Mouse (Mus musculus) midbrain, embryonic 12.5 days (tissue): ENCODE data around the gene 6430531B16Rik. TPM values are rescaled to one million over a fixed set of nuclear protein-coding genes. Genes with fewer than 3 reads are reported as not detected.

Experiments used
- ATAC-seq: fragments of 200-750 bp; cut with Nextera tagmentation; 2 replicates; pipeline ENCODE4 v1.8.0; 2017; ENCODE audit warnings: low read depth, moderate TSS enrichment, moderate library complexity; ENCODE audit not compliant: low FRiP score
- H3K27ac ChIP-seq: fragments of 300-500 bp; sonication (generic); replicated peaks from 2 replicates; pipeline ENCODE4 v1.5.1; 2016; ENCODE audit warnings: mild to moderate bottlenecking
- H3K27me3 ChIP-seq: fragments of 300-500 bp; sonication (generic); 2 replicates; pipeline ENCODE4 v1.6.1; 2016; ENCODE audit warnings: mild to moderate bottlenecking
- H3K36me3 ChIP-seq: fragments of 300-500 bp; sonication (generic); 2 replicates; pipeline ENCODE4 v1.6.1; 2016
- H3K4me1 ChIP-seq: fragments of 300-500 bp; sonication (generic); 2 replicates; pipeline ENCODE4 v1.6.1; 2016
- H3K4me2 ChIP-seq: fragments of 300-500 bp; sonication (generic); replicated peaks from 2 replicates; pipeline ENCODE4 v1.6.1; 2016; ENCODE audit warnings: mild to moderate bottlenecking, moderate library complexity
- H3K4me3 ChIP-seq: fragments of 300-500 bp; sonication (generic); 2 replicates; pipeline ENCODE4 v1.5.1; 2016; ENCODE audit warnings: mild to moderate bottlenecking
- H3K9ac ChIP-seq: fragments of 300-500 bp; sonication (generic); replicated peaks from 2 replicates; pipeline ENCODE4 v1.6.1; 2016; ENCODE audit warnings: mild to moderate bottlenecking, moderate library complexity
- H3K9me3 ChIP-seq: fragments of 300-500 bp; sonication (generic); 2 replicates; pipeline ENCODE4 v1.6.1; 2016; ENCODE audit warnings: mild to moderate bottlenecking
- WGBS: fragments of 180-500 bp; shearing (Covaris S2); methylation state at CpG from one replicate; pipeline ENCODE4 v1.1.7; 2016; 5-methylcytosine and 5-hydroxymethylcytosine counted together
- polyA plus RNA-seq: library from polyadenylated mRNA; unstranded; fragments of >200 nt; fragmentation: Nextera tagmentation; extraction: Ambion mirVana; gene quantifications from 2 replicates; pipeline ENCODE4 v1.2.1, GENCODE M21; 2016

6430531B16Rik gene
- polyA plus RNA-seq, 1 experiment from 2014 or later = 0.52 TPM

GRCm38 (mm10) chr7:139990864-139991394 is 12.4 kb upstream of the 6430531B16Rik start:
- Histone ChIP-seq H3K36me3 (peaks cover 5% of the 10 kb centered on the region; the same call in 1 of the 2 replicates), H3K4me2 (no peak overlapping the region), H3K4me1 (no peaks in the 10 kb centered on the region), H3K27ac (no peak overlapping the region), H3K4me3 (no peak overlapping the region), H3K9me3 (no peaks in the 10 kb centered on the region), H3K27me3 (no peaks in the 10 kb centered on the region), H3K9ac (no peak overlapping the region)
- 80% methylated on average over 8 of the region's 8 CpGs for WGBS
- no peak for ATAC-seq

- H3K9ac ChIP-seq = no peak overlapping the region
- no peaks in the 10 kb centered on the region for H3K27me3 ChIP-seq
- H3K36me3 ChIP-seq = no peaks in the 10 kb centered on the region
- WGBS = 90% methylated on average over 9 of the region's 9 CpGs
- H3K4me1 ChIP-seq = no peaks in the 10 kb centered on the region
- H3K4me2 ChIP-seq = no peak overlapping the region
- no peak for ATAC-seq
- no peak overlapping the region for H3K4me3 ChIP-seq
- no peaks in the 10 kb centered on the region for H3K9me3 ChIP-seq
- no peak overlapping the region for H3K27ac ChIP-seq
These were observed 9.7 kb upstream of the 6430531B16Rik start for GRCm38 (mm10) chr7:139988272-139988671.

DNA sequence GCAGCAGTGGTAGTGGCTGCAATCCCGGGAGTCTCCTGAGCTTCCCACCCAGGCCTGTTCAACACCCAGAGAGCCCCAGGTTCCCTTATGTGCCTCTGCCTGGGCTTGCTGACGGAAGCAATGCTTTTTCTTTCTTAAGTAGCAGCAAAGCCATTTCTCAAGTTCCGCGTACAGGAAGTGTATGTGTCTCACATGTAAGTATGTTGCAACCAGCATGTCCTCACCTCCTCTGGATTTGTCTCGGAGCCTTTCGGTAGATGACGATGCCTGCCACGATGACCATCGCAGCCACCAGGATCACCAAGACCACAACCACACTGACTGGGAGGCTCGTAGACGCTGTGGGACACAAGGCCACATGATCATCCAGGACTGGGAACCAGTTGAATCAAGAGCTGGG is 6.0 kb upstream of the 6430531B16Rik start:
- no peaks in the 10 kb centered on the region for H3K4me1 ChIP-seq
- H3K9ac ChIP-seq = no peak overlapping the region
- H3K36me3 ChIP-seq = no peaks in the 10 kb centered on the region
- 89% methylated on average over 11 of the region's 11 CpGs for WGBS
- no peak for ATAC-seq
- no peak overlapping the region for H3K27ac ChIP-seq
- no peak overlapping the region for H3K4me3 ChIP-seq
- no peak overlapping the region for H3K4me2 ChIP-seq
- no peaks in the 10 kb centered on the region for H3K9me3 ChIP-seq
- H3K27me3 ChIP-seq = peaks cover 8% of the 10 kb centered on the region

- H3K36me3 ChIP-seq = no peaks in the 10 kb centered on the region
- no peak overlapping the region for H3K9ac ChIP-seq
- peaks cover 20% of the 10 kb centered on the region for H3K27me3 ChIP-seq
- H3K9me3 ChIP-seq = no peaks in the 10 kb centered on the region
- H3K4me3 ChIP-seq = no peak overlapping the region
- 91% methylated on average over 11 of the region's 11 CpGs for WGBS
- H3K4me2 ChIP-seq = no peak overlapping the region
- no peak overlapping the region for H3K27ac ChIP-seq
- no peak for ATAC-seq
- peaks cover 13% of the 10 kb centered on the region for H3K4me1 ChIP-seq
These were observed 3.5 kb upstream of the 6430531B16Rik start for GRCm38 (mm10) chr7:139982058-139982457.

DNA sequence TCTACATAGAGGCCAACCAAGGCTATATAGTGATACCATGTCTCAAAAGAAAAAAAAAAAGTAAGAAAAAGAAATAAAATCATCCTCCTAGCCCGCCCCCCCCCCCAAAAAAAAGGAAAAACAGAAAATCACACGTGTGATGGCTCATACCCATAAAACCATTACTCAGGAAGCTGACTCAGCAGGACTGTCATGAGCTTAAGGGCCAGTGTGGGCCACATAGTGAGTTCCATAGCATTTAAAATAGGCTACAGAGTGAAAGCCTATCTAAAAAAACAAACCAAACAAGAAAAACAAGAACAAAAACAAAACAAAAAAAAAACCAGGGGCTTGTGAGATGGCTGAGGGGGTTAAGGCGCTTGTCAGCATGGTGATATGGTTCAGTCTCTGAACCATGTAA is 2.2 kb upstream of the 6430531B16Rik start:
- 65% methylated on average over 3 of the region's 3 CpGs for WGBS
- H3K36me3 ChIP-seq = no peaks in the 10 kb centered on the region
- H3K27ac ChIP-seq = no peak overlapping the region
- peaks cover 13% of the 10 kb centered on the region for H3K4me1 ChIP-seq
- H3K27me3 ChIP-seq = peaks cover 28% of the 10 kb centered on the region
- no peak for ATAC-seq
- no peaks in the 10 kb centered on the region for H3K9me3 ChIP-seq
- no peak overlapping the region for H3K4me2 ChIP-seq
- no peak overlapping the region for H3K4me3 ChIP-seq
- H3K9ac ChIP-seq = no peak overlapping the region

DNA sequence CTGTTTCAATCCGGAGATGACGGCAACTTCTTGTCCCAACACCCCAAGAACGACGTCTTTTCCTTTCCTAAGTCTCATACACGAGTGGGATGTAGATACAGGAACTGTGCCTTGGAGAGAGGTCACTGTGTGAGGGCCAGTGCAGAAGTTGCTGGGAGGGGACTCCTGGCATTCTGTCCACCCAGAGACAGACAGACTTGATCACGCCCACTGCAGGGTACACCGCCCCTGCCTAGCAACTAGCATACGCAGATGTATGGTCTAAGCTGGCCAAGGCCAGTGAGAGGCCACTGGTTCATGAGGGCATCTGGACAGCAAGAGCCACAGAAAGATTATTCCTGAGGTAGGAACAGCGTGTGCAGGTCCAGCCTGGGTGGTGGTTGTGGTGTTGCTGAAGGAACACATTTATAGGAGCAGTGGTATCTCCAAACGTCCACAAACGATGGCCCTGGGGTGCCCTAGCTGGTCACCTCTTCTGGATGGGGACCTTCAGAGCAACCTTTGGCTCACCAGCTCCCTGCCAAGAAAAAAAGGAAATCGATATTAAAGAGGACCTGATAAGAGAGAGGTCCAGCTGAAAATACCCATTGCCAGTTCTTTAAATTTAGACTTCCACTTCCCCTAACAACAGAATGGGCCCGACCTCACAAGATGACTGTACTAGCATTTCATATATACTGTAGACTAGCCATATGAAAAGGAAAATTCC is 610 bp upstream of the 6430531B16Rik start:
- Histone ChIP-seq H3K4me3 (peak overlapping the region; percentile 51), H3K27me3 (peaks cover 30% of the 10 kb centered on the region), H3K9me3 (no peaks in the 10 kb centered on the region), H3K27ac (no peak overlapping the region), H3K9ac (peak overlapping the region; percentile 66; the same call in 1 of the 2 replicates), H3K4me2 (peak overlapping the region; percentile 75), H3K36me3 (no peaks in the 10 kb centered on the region), H3K4me1 (peaks cover 13% of the 10 kb centered on the region)
- WGBS = 45% methylated on average over 13 of the region's 13 CpGs
- peak; percentile 72 for ATAC-seq

DNA sequence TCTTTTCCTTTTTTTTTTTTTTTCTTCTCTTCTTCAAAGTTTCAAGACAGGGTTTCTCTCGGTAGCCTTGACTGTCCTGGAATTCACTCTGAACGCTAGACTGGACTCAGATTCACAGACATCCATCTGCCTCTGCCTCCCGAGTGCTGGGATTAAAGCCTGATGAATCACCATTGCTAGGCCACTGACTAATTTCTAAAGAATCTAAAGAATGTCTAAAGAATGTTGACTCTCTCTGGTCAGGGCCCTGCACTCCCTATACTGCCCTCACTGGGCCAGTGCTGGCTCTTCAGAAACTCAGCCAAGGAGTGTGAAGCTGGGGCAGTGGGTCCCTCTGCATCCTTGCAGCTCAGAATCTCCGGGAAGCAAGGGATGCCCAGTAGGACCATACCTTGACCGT is 3.1 kb downstream of the 6430531B16Rik start:
- no peak for ATAC-seq
- Histone ChIP-seq H3K4me2 (no peak overlapping the region), H3K4me3 (no peak overlapping the region), H3K27me3 (peaks cover 57% of the 10 kb centered on the region), H3K4me1 (peaks cover 13% of the 10 kb centered on the region), H3K36me3 (no peaks in the 10 kb centered on the region), H3K27ac (no peak overlapping the region), H3K9me3 (no peaks in the 10 kb centered on the region), H3K9ac (no peak overlapping the region)
- 51% methylated on average over 5 of the region's 5 CpGs for WGBS

GRCm38 (mm10) chr7:139974307-139974706 is 4.2 kb downstream of the 6430531B16Rik start:
- peaks cover 58% of the 10 kb centered on the region for H3K27me3 ChIP-seq
- H3K9me3 ChIP-seq = no peaks in the 10 kb centered on the region
- H3K4me2 ChIP-seq = no peak overlapping the region
- no peak overlapping the region for H3K27ac ChIP-seq
- H3K9ac ChIP-seq = no peak overlapping the region
- H3K36me3 ChIP-seq = no peaks in the 10 kb centered on the region
- no peak for ATAC-seq
- peaks cover 12% of the 10 kb centered on the region for H3K4me1 ChIP-seq
- H3K4me3 ChIP-seq = no peak overlapping the region
- WGBS = 89% methylated on average over 10 of the region's 10 CpGs

- no peaks in the 10 kb centered on the region for H3K36me3 ChIP-seq
- no peak overlapping the region for H3K4me3 ChIP-seq
- H3K27ac ChIP-seq = no peak overlapping the region
- no peak overlapping the region for H3K4me2 ChIP-seq
- no peak overlapping the region for H3K9ac ChIP-seq
- H3K4me1 ChIP-seq = peaks cover 2% of the 10 kb centered on the region; the same call in 1 of the 2 replicates
- no peaks in the 10 kb centered on the region for H3K9me3 ChIP-seq
- peaks cover 67% of the 10 kb centered on the region for H3K27me3 ChIP-seq
- ATAC-seq = no peak
These were observed 5.6 kb downstream of the 6430531B16Rik start for GRCm38 (mm10) chr7:139972923-139973331.

DNA sequence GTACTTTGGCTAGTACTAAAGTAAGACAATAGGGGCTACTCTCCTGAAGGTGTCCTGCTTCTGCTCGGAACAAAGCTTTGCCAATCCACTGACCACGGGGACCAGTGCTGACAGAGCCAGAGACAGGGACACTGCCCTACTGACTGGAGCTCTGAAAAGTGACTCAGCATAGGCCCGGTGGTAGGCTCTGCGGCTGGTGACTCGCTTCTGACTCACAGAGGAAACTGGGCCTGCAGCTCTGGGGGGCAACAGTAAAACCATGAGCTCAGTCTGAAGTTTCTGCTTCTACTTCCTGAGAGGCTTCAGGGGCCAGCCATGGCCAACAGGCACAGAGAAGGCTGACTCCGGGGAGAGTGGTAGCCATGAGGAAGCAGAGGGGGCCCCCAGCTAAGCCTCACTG is 7.1 kb downstream of the 6430531B16Rik start:
- H3K4me2 ChIP-seq = no peak overlapping the region
- 73% methylated on average over 6 of the region's 6 CpGs for WGBS
- H3K27me3 ChIP-seq = peaks cover 68% of the 10 kb centered on the region
- H3K36me3 ChIP-seq = no peaks in the 10 kb centered on the region
- no peak for ATAC-seq
- H3K9ac ChIP-seq = no peak overlapping the region
- no peaks in the 10 kb centered on the region for H3K9me3 ChIP-seq
- no peaks in the 10 kb centered on the region for H3K4me1 ChIP-seq
- no peak overlapping the region for H3K27ac ChIP-seq
- no peak overlapping the region for H3K4me3 ChIP-seq

DNA sequence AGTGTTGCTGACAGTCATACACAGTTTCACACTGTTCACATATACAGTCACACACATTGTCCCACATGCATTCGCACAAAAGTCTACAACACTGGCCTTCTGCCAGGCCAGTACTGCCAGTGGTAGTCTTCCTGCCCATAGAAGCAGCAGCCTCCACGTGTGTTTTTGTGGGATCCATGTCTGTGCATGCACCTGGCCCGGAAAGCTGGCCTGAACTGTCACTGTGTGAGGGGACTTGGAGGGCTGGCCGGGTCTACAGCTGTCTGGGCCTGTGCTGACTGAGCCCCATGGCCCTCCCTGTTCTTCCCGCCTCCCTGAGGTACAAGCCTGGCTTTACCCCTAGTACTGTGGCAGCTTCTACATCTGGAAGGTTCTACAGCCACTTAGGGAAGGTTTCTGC is 7.6 kb downstream of the 6430531B16Rik start:
- Histone ChIP-seq H3K4me2 (no peak overlapping the region), H3K4me1 (no peaks in the 10 kb centered on the region), H3K27ac (no peak overlapping the region), H3K27me3 (peaks cover 66% of the 10 kb centered on the region), H3K9ac (no peak overlapping the region), H3K36me3 (no peaks in the 10 kb centered on the region), H3K9me3 (no peaks in the 10 kb centered on the region), H3K4me3 (no peak overlapping the region)
- WGBS = 78% methylated on average over 5 of the region's 5 CpGs
- no peak for ATAC-seq

GRCm38 (mm10) chr7:139970216-139970919 is 8.2 kb downstream of the 6430531B16Rik start:
- no peaks in the 10 kb centered on the region for H3K4me1 ChIP-seq
- no peaks in the 10 kb centered on the region for H3K36me3 ChIP-seq
- 84% methylated on average over 10 of the region's 10 CpGs for WGBS
- no peaks in the 10 kb centered on the region for H3K9me3 ChIP-seq
- 0 out of 2 replicates have a peak, but pooled peaks have one; percentile 20 for ATAC-seq
- H3K27me3 ChIP-seq = peaks cover 68% of the 10 kb centered on the region
- H3K4me3 ChIP-seq = no peak overlapping the region
- H3K27ac ChIP-seq = no peak overlapping the region
- H3K9ac ChIP-seq = no peak overlapping the region
- no peak overlapping the region for H3K4me2 ChIP-seq
